Mouse (Mus musculus): Measurements from ENCODE around the gene Fam104a. TPM values are rescaled to one million over a fixed set of nuclear protein-coding genes. Genes with fewer than 3 reads are reported as not detected.

Fam104a gene
- total and polyA plus RNA-seq, 2 experiments, result 4.5 to 16.4 TPM

DNA sequence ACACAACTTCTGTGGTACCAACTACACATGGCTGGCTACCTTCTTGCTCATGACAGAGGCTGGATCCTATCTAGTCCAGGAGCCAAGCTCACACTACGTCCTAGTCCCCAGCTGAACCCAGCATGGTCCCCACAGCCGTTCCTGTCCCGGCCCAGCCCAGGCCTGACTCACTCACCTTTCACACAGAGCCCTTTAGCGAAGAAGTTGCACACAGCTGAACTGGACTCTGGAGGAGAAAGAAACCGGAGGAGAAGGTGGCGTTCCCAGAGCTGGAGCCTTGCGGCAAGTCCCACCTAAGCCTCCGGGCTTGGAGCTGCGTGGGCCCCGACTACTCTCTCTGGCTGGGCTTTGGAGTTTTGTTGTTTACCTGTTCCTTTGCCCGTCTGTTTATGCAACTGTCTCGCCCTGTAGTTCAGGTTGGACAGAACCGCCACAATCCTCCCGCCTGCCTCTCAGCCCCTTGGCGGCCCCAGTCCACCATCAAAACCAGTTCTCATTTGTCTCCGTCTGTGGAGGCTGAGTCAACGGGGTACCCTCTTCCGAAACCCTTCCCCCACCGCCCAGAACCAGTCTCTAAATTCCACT, 24.8 kb upstream of the Fam104a start:
- peak overlapping the region; percentile 57 for H3K27ac ChIP-seq (replicated peaks; ENCODE audit: insufficient read depth, low read depth, low read length)
- peaks cover 4% of the 10 kb centered on the region; the same call in 1 of the 2 replicates for H3K4me1 ChIP-seq (ENCODE audit: control insufficient read depth, insufficient read depth, low read length)
- TF ChIP-seq CTCF (IDR thresholded peaks at IDR 0.05; ENCODE audit: low read depth, low read length), result no peak
- 0 out of 2 replicates have a peak, but pooled peaks have one; percentile 36 for TF ChIP-seq POLR2A (IDR thresholded peaks at IDR 0.05; ENCODE audit: extremely low read depth, insufficient read depth, low read length)
- H3K9ac ChIP-seq (ENCODE audit: low read depth, low read length), result peak overlapping the region; percentile 71
- peak overlapping the region; percentile 63 for H3K4me3 ChIP-seq (ENCODE audit: insufficient read depth, low read depth, low read length)
- no peaks in the 10 kb centered on the region for H3K36me3 ChIP-seq (ENCODE audit: control insufficient read depth, insufficient read depth, low read length)
- H3K27me3 ChIP-seq (ENCODE audit: control insufficient read depth, insufficient read depth, low read length), result no peaks in the 10 kb centered on the region
- WGBS, result 42% methylated on average over 19 of the region's 19 CpGs
- DNase-seq (ENCODE audit: extremely low read depth, low read depth, low spot score), result peak; percentile 67
- no peaks in the 10 kb centered on the region for H3K79me2 ChIP-seq (ENCODE audit: control insufficient read depth, insufficient read depth, low read length)

DNA sequence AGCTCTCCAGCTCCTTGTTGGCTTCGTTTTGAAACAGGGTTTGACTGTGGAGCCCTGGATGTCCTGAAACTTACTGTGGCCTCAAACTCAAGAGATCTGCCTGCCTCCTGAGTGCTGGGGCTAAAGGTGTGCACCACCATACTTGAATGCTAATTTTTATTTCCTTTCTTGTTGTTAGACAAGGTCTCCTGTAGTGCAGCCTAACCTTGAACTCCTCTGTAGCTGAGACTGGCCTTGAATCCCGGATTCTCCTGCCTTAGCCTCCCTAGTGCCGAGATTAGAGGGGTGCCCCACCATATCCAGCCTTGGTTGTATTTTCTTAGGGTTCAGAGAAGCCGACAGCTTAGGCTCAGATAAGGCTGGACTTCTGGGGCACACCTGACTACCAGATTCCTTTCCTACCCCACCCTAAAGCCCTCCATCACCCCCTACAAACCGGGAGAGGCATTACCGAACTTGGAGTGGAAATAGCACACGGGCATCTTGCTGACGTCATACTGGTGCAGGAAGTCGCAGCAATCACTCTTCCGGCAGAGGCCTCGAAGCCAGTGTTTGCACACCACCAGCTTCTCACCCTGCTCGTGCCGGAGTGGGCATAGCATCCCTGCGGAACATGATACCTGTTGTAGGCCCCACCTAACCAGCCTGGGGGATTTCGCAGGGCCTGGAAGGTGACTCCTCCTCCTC, 22.2 kb upstream of the Fam104a start:
- WGBS, result 88% methylated on average over 15 of the region's 15 CpGs
- Histone ChIP-seq H3K27me3 (ENCODE audit: control insufficient read depth, insufficient read depth, low read length) (no peaks in the 10 kb centered on the region), H3K79me2 (ENCODE audit: control insufficient read depth, insufficient read depth, low read length) (no peaks in the 10 kb centered on the region), H3K27ac (replicated peaks; ENCODE audit: insufficient read depth, low read depth, low read length) (no peak overlapping the region), H3K36me3 (ENCODE audit: control insufficient read depth, insufficient read depth, low read length) (no peaks in the 10 kb centered on the region), H3K9ac (ENCODE audit: low read depth, low read length) (no peak overlapping the region), H3K4me3 (ENCODE audit: insufficient read depth, low read depth, low read length) (no peak overlapping the region), H3K4me1 (ENCODE audit: control insufficient read depth, insufficient read depth, low read length) (peaks cover 4% of the 10 kb centered on the region; the same call in 1 of the 2 replicates)
- TF ChIP-seq POLR2A (IDR thresholded peaks at IDR 0.05; ENCODE audit: extremely low read depth, insufficient read depth, low read length), result no peak
- no peak for DNase-seq (ENCODE audit: extremely low read depth, low read depth, low spot score)

DNA sequence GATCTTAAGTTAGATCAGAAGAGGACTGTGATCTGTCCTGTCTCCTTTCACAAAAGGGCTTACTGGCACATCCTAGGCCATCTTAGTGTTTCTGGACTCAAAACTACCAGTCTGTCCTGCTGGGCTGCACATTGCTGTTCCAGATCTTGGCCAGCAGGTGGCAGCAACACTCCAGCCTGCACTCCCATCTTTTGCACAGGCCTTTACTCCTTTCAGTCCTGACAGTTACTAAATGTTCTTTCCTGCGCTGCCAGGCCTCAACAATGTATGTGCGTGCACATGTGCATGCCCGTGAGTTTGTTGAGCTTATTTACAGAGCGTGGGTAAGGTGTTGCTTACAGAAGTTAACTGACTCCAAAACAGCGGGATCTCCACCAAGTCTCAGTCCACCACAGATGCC, 19.8 kb upstream of the Fam104a start:
- no peak overlapping the region for H3K4me3 ChIP-seq (ENCODE audit: insufficient read depth, low read depth, low read length)
- TF ChIP-seq CTCF (IDR thresholded peaks at IDR 0.05; ENCODE audit: low read depth, low read length), result peak; percentile 99
- TF ChIP-seq POLR2A (IDR thresholded peaks at IDR 0.05; ENCODE audit: extremely low read depth, insufficient read depth, low read length), result no peak
- H3K4me1 ChIP-seq (ENCODE audit: control insufficient read depth, insufficient read depth, low read length), result no peaks in the 10 kb centered on the region
- 34% methylated on average over 5 of the region's 5 CpGs for WGBS
- no peaks in the 10 kb centered on the region for H3K27me3 ChIP-seq (ENCODE audit: control insufficient read depth, insufficient read depth, low read length)
- H3K27ac ChIP-seq (replicated peaks; ENCODE audit: insufficient read depth, low read depth, low read length), result no peak overlapping the region
- H3K9ac ChIP-seq (ENCODE audit: low read depth, low read length), result no peak overlapping the region
- peak; percentile 52 for DNase-seq (ENCODE audit: extremely low read depth, low read depth, low spot score)
- H3K79me2 ChIP-seq (ENCODE audit: control insufficient read depth, insufficient read depth, low read length), result no peaks in the 10 kb centered on the region
- no peaks in the 10 kb centered on the region for H3K36me3 ChIP-seq (ENCODE audit: control insufficient read depth, insufficient read depth, low read length)

DNA sequence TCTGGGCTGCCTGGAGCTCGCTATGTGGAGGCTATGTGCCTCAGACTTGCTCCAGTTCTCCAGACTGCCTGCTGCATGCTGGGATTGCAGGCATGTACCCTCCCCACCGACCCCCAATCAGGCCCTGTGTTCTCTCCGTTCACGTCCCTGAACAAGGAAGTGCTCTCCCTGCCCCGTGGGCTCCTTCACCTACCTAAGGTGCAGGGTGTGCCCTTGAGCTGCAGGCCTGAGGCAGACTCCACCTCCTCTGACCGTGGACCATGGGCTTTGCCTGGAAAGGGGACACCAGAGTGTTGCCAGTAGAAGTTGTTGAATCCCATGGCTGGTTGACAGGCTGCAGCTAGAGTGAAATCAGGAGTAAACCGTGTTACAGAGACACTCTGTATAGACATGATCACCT, 15.7 kb upstream of the Fam104a start:
- H3K27ac ChIP-seq (replicated peaks; ENCODE audit: insufficient read depth, low read depth, low read length), result no peak overlapping the region
- H3K4me3 ChIP-seq (ENCODE audit: insufficient read depth, low read depth, low read length), result no peak overlapping the region
- no peaks in the 10 kb centered on the region for H3K36me3 ChIP-seq (ENCODE audit: control insufficient read depth, insufficient read depth, low read length)
- no peak overlapping the region for H3K9ac ChIP-seq (ENCODE audit: low read depth, low read length)
- H3K79me2 ChIP-seq (ENCODE audit: control insufficient read depth, insufficient read depth, low read length), result no peaks in the 10 kb centered on the region
- peaks cover 4% of the 10 kb centered on the region for H3K4me1 ChIP-seq (ENCODE audit: control insufficient read depth, insufficient read depth, low read length)
- no peak for DNase-seq (ENCODE audit: extremely low read depth, low read depth, low spot score)
- TF ChIP-seq POLR2A (IDR thresholded peaks at IDR 0.05; ENCODE audit: extremely low read depth, insufficient read depth, low read length), result no peak
- TF ChIP-seq CTCF (IDR thresholded peaks at IDR 0.05; ENCODE audit: low read depth, low read length), result no peak
- 90% methylated on average over 7 of the region's 7 CpGs for WGBS
- no peaks in the 10 kb centered on the region for H3K27me3 ChIP-seq (ENCODE audit: control insufficient read depth, insufficient read depth, low read length)

DNA sequence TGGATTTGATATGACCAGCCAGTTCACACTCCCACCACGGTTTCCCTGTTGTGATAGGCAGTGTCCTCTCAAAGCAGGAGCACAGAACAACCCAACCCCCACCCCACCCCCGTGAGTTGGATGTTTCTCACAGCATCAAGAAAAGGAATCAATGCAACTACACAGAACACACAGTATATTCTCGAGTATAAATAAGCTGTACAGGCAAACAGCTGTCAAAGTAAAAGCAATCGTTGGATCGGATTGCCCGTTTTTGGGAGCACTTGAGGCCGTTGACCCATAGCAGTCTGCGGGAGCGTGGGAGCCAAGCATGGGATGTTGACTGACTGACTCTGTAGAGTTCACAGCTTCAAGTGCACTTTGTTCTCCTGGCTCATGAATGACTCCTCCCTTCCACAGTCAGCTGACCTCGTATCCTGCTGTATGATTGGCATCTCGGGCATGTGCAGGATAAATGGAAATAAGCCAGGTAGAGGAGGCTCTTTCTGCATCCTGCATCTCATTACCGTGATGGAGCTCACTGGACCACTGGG, 14.1 kb upstream of the Fam104a start:
- H3K36me3 ChIP-seq (ENCODE audit: control insufficient read depth, insufficient read depth, low read length), result no peaks in the 10 kb centered on the region
- TF ChIP-seq POLR2A (IDR thresholded peaks at IDR 0.05; ENCODE audit: extremely low read depth, insufficient read depth, low read length) (no peak), CTCF (IDR thresholded peaks at IDR 0.05; ENCODE audit: low read depth, low read length) (no peak)
- H3K27ac ChIP-seq (replicated peaks; ENCODE audit: insufficient read depth, low read depth, low read length), result no peak overlapping the region
- no peaks in the 10 kb centered on the region for H3K79me2 ChIP-seq (ENCODE audit: control insufficient read depth, insufficient read depth, low read length)
- WGBS, result 18% methylated on average over 12 of the region's 12 CpGs
- peaks cover 4% of the 10 kb centered on the region for H3K4me1 ChIP-seq (ENCODE audit: control insufficient read depth, insufficient read depth, low read length)
- DNase-seq (ENCODE audit: extremely low read depth, low read depth, low spot score), result peak; percentile 99
- no peak overlapping the region for H3K9ac ChIP-seq (ENCODE audit: low read depth, low read length)
- no peaks in the 10 kb centered on the region for H3K27me3 ChIP-seq (ENCODE audit: control insufficient read depth, insufficient read depth, low read length)
- no peak overlapping the region for H3K4me3 ChIP-seq (ENCODE audit: insufficient read depth, low read depth, low read length)

DNA sequence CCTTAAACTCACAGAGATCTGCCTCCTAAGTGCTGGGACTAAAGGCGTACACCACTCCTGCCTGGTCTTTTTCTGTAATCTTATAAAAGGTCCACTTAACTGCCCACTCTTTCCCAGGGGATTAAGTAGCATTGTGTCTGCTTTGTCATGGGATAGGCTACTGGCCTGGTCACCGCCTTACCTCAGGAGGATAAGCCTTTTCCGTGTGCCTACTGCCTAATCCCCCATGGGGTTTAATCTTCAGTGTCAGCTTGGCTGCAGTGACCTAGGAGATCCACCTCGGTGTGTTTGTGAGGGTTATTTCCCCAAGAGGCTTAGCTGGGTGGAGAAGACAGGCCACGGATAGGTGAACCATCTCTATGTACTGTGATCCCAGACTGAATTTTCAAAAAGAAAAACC, 13.6 kb upstream of the Fam104a start:
- H3K27me3 ChIP-seq (ENCODE audit: control insufficient read depth, insufficient read depth, low read length), result no peaks in the 10 kb centered on the region
- TF ChIP-seq CTCF (IDR thresholded peaks at IDR 0.05; ENCODE audit: low read depth, low read length) (no peak), POLR2A (IDR thresholded peaks at IDR 0.05; ENCODE audit: extremely low read depth, insufficient read depth, low read length) (no peak)
- no peak overlapping the region for H3K9ac ChIP-seq (ENCODE audit: low read depth, low read length)
- peak overlapping the region; percentile 20 for H3K27ac ChIP-seq (replicated peaks; ENCODE audit: insufficient read depth, low read depth, low read length)
- peaks cover 4% of the 10 kb centered on the region for H3K4me1 ChIP-seq (ENCODE audit: control insufficient read depth, insufficient read depth, low read length)
- no peaks in the 10 kb centered on the region for H3K79me2 ChIP-seq (ENCODE audit: control insufficient read depth, insufficient read depth, low read length)
- DNase-seq (ENCODE audit: extremely low read depth, low read depth, low spot score), result no peak
- no peak overlapping the region for H3K4me3 ChIP-seq (ENCODE audit: insufficient read depth, low read depth, low read length)
- no peaks in the 10 kb centered on the region for H3K36me3 ChIP-seq (ENCODE audit: control insufficient read depth, insufficient read depth, low read length)
- WGBS, result 52% methylated on average over 5 of the region's 5 CpGs

Measured in liver, adult 2 months (tissue).